Mouse (Mus musculus): ENCODE measurements around the gene Sertad3.
"Not testable (repeated sequence)": the region's sequence is repeated elsewhere in the genome, so short reads cannot be mapped to it uniquely, and the experiment has no call there.

Gene Sertad3

DNA sequence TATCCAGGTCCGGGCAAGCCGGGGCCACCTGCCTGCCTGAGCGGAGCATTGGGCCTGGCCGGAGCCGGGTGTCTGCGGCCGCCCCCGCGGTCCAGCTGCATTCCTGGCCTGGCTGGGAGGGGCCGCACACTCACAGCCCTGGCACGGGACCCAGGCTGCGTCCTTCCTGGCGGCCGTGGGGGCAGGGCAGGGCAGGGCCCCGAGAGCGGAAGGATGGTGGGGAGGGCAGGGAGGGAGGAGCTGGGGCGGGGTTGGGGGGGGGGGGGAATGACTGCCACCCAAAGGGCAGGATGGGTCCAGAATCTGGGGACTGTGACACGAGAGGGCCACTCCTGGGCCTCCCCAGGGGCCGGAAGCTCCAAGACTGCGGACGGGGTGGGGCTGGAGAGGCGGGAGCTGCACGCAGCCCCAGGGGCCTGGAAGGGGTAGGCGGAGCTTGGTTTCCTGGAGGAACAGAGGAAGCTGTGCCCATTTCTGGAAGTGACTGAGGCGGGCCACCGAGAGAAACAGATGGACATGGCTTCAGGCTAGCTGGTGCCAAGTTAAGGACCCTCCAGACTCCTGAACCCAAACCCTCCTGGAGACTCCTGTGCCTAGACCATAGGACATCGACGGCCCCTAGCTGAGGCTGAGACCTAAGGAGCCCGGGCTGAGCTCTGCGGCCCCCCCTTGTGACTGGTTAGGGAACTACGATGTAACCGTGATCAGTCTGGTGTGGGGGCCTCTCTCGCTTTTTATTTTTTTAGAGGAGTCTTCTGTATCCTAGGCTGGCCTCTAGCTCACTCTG, 17.2 kb downstream of the Sertad3 start:
- DNase-seq (ENCODE audit: extremely low spot score, low spot score): peak; percentile 79

DNA sequence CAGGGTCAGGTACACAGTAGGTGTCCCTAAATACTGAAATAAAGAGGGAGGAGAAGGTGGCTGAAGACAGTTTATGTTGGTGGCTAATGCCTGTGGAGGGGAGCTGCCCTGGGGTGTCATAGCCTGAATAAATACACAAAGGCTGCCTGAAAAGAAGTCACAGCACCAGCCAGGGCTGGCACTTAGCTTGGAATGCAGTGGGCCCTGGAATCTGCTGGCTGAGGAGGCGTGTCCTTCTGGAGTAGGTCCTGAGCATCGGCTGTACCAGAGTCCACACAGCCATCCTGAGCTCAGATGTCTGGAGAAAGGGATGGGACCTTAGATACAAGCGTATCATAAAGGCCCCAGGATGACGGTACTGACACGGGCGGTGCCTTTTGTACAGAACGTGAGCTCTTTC, 18.3 kb downstream of the Sertad3 start:
- no peak for DNase-seq (ENCODE audit: extremely low spot score, low spot score)

DNA sequence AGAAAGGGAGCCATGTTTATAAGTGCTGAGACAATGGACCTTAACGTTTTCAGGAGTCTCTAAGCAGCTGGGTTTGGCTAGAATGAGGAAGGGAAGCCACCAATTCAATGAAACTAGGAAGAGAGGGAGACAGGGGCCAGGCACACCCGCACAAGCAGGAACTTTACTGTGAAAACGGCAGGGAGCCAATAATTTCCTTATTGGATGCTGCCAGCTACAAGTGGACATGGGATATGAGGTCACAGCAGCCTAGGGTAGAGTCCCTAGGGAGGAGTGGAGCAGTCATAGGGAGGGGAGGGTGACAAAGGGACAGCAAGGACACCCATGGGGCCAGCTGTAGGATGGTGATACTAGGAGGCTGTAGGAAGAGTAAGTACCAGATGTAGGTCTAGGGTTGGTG, 19.5 kb downstream of the Sertad3 start:
- no peak for DNase-seq (ENCODE audit: extremely low spot score, low spot score)

DNA sequence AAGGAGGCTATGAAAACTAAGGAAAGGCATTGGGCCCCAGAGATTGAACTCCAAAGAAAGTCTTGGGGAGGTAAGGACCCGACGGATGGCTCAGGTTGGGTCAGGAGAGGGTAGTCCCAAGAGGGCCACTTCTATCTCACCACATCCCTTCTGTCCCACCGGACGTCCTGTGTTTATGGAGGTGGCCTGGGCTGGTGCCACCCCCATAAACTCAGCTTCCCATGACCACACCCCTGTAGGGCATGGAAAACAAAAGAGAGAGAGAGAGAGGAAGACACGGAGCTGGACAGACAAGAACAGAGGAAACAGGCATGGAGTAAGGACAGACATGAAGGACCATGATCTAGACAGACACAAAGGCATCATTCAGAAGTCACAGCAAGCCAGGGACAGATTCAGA, 19.9 kb downstream of the Sertad3 start:
- DNase-seq (ENCODE audit: extremely low spot score, low spot score): no peak

DNA sequence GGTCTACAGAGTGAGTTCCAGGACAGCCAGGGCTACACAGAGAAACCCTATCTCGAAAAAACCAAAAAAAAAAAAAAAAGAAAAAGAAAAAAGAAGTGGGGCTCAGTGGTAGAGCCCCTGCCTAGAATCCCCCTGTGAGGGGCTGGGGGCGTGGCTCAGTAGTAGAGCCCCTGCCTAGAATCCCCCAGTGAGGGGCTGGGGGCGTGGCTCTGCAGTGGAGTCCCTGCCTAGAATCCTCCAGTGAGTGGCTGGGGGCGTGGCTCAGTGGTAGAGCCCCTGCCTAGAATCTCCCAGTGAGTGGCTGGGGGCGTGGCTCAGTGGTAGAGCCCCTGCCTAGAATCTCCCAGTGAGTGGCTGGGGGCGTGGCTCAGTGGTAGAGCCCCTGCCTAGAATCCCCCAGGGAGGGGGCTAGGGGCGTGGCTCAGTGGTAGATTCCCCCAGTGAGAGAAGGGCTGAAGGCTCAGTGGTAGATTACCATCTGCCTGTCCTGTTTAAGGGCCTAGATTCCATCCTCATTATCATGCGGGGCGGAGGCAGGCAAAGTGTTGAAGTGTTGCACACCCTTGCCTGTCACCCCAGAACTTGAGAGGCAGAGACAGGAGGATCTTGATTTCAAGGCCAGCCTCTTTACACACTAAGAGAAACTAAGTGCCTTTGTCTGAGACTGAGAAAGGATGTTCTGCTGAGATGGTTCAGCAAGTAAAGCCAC, 21.2 kb downstream of the Sertad3 start:
- DNase-seq (ENCODE audit: extremely low spot score, low spot score): not testable (repeated sequence)

DNA sequence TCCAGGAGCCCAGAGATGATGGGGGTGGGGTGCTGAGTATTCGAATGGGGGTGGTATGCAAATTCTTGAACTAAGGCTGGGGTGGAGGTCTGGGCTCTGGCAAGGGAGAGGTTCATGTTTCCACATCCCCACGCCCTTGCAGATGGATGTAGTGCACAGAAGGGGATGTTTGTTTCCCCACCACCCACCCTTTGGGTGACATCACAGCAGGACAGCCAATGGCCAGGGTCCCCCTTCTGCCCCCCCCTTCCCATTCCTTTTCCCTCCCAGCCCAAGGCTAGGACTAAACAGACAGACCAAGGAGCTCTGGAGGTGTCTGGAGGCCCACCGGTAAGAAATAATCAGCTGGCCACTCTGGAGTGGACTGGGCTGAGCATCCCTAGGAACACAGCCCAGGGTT, 25.5 kb downstream of the Sertad3 start, which contains the start of gene Prx:
Prx (plus strand) TSS at position 289 of the 400 bp plus-strand sequence.
- DNase-seq (ENCODE audit: extremely low spot score, low spot score): no peak

DNA sequence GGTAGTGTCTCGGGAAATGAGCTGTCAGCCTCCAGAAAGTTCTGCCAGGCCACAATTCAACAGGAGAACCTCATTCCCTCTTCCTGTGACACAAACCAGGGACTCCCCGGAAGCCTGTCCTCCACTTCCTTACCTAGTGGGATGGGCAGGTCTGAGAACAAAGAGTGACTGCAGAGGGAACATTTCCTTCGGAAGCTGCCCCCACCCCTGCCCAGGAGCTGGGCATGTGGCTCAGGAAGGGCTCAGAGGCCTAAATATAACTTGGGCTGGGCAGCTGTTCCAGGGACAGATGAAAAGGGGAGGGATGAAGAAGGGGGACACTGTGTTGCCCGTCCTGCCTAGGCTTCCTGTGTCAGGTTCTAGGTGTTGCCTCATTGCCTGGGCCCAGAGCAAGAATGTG, 28.1 kb downstream of the Sertad3 start:
- no peak for DNase-seq (ENCODE audit: extremely low spot score, low spot score)

DNA sequence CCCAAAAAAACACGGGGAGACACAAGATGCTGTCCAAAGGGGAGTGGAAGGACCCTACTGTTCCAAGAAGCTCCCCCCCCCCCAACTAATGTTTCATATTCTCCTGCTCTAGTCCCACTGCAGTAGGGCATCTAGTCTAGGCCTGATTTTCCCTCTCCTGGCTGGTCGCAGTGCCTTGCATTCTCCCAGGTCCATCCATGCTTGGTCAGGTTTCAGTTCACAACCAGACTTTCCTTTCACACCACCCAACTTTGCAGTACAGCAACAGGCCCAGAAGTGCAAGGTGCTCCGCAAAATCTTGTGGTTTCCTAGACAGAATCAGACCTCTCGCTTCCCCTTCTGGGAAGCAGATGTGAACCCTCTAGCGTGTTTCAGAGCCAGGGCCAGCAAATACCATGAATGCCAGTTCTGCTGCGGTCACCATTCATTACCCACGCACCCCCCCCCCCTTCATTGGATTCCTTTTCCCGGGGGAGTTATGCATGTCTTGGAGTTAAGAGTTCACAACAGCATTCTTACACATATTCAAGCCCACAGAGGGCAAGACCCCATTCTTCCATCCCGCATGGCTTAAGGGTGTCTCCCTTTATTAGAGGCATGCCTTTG, 33.3 kb downstream of the Sertad3 start:
- peak; percentile 49 for DNase-seq (ENCODE audit: extremely low spot score, low spot score)

DNA sequence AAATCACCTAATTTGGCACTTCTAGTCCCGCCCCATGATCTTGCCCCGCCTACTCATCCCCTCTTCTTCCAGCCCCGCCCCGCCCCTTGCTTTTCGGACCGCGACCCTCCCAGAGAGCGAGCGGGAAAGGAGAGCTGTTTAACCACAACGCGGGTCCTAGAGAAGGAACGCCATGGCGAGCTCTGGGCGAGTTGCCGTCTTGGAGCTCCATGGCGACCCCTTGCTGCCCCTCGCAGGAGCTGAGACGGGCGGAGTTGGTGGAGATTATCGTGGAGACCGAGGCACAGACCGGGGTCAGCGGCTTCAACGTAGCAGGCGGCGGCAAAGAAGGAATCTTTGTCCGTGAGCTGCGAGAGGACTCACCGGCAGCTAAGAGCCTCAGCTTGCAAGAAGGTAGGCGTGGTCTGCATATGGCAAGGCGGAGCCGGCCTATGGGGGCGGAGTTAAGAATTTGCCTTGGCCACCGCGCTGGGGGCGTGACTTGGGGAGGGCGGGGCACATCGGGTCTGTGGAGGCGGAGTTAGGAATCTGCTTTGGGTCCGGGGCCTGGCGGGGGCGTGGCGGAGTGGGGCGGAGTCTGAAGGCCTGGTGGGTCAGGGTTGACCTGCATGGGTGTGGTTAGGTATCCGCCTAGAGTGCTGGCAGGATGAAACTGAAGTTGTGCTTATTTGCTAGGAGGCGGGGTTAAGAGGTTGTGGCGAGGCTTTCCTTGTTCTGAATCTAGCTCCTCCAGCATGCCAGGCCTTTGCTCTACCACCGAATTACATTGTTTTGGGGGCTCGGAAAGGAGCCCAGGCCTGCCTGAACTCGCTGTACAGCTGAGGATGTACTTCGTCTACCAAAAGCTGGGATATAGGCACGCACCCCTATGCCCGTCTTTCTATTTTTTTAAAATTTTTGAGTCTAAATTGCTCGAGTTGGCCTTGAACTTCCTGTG, 34.4 kb downstream of the Sertad3 start:
- DNase-seq (ENCODE audit: extremely low spot score, low spot score): peak; percentile 99

DNA sequence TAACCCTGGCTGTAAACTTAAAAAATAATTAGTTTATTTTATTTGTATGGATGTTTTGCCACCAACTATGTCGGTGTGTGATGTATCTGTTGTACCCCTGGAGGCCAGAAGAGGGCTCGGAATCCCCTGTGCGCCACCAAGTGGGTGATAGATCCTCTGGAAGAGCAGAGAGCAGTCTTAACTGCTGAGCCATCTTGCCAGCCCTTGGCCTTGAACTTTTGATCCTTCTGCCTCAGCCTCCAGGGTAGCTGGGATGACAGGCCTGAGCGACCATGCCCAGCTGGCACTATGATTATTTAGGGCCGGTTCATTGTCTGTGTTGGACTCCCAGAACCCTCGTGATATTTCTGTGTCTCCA, 35.1 kb downstream of the Sertad3 start:
- DNase-seq (ENCODE audit: extremely low spot score, low spot score): peak; percentile 32

DNA sequence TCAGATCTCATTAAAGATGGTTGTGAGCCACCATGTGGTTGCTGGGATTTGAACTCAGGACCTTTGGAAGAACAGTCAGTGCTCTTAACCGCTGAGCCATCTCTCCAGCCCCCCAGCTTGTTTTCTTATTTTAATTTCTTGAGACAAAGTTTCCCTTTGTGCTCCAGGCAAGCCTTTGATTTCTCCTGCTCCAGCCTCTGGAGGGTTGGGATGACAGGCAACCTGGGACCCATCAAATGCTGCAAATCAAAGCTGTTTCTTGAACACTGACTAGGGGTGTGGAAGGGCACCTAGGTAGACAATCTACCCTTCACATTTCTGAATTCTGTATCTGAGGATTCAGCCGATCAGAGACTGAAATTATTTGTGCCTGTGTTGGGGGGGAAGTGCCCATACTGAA, 37.2 kb downstream of the Sertad3 start:
- no peak for DNase-seq (ENCODE audit: extremely low spot score, low spot score)

DNA sequence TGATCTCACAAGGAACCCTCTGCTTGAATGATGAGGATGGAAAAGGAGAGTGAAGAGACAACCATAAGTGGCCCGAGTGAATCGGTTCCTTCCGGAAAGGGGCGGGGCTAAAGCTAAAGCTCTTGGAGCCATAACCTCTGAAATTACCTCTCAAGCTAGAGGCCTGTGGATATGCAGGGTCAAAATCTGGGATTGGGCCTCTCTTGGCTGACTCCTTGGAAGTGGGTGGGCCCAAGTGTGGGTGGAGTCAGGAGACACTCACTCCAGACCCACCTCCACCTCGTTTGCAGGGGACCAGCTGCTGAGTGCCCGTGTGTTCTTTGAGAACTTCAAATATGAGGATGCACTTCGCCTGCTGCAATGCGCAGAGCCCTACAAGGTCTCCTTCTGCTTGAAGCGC, 41.4 kb downstream of the Sertad3 start:
- DNase-seq (ENCODE audit: extremely low spot score, low spot score): no peak

DNA sequence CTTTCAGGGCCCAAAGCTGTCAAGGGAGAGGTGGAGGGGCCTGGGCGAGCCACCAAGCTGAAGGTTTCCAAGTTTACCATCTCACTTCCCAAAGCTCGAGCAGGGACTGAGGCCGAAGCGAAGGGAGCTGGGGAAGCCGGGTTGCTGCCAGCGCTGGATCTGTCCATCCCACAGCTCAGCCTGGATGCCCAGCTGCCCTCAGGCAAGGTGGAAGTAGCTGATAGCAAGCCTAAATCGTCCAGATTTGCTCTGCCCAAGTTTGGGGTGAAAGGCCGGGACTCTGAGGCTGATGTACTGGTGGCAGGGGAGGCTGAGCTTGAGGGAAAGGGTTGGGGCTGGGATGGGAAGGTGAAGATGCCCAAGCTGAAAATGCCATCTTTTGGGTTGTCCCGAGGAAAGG, 44.7 kb downstream of the Sertad3 start:
- no peak for DNase-seq (ENCODE audit: extremely low spot score, low spot score)

DNA sequence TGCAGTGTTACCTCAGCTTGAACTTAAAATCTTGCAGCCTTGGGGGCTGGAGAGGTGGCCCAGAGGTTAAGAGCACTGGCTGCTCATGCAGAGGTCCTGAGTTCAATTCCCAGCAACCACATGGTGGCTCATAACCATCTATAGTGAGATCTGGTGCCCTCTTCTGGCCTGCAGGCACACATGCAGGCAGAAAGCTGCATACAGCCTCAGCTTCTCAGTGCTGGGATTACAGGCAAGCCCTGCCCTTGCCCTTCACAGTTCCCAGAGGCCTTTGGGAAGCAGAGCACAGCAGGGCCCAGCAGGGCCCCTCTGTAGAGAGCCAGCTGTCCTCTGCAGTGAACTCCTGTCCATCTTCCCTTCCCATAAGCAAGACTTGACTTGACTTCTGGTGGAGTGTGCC, 46.5 kb downstream of the Sertad3 start:
- DNase-seq (ENCODE audit: extremely low spot score, low spot score): no peak

DNA sequence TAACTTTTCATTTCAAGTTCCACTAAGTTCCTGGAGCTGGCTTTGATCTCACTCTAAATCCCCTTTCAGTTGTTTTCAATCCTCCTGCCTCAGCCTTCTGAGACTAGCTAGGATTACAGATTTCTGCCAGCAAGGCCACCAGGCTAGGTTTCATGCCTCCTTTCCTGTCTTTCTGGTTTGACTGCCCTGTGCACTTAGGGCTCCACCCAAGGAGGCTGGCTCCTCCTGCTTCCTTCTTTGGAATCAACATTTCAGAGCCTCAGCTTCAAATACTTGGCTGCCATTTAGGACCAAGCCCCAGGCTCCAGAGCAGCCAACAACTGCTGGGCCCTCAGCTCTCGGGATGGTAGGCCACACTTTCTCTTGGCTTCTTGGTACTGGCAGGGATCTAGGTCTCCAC, 47.0 kb downstream of the Sertad3 start:
- DNase-seq (ENCODE audit: extremely low spot score, low spot score): no peak

DNA sequence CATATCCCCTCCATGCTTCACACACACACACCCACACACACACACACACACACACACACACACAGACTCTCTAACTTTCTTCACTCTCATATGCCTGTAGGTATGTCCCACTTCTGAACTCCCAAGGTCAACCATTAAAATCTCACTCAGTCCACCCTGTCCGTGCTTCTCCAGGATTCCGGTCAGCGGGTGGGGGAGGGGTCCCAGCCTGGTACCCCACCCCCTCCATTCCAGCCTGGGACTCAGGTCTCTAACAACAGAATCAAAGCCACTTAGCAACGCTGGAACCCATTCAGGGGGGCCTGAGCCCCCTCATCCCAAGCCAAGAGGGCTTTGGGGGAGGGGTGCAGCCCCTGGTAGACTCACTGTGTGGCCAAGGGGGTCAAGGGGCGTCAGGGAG, 49.4 kb downstream of the Sertad3 start, which contains the start of gene Hipk4:
Hipk4 (plus strand) TSS at position 301 of the 400 bp plus-strand sequence.
- DNase-seq (ENCODE audit: extremely low spot score, low spot score): no peak

DNA sequence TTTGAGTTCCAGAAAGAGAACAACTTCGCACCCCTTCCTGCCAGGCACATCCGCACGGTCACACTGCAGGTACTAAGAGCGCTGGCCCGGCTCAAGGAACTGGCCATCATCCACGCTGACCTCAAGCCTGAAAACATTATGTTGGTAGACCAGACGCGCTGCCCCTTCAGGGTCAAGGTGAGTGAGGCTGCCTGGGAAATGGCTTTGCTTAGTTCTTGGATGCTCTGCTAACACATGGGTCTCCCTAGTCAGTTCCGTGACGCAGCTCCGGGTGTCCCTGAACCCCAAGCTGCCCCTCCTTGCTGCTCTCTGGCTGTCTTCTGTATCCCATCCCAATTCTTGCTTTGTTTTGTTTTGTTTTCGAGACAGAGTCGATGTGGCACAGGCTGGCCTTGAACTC, 50.2 kb downstream of the Sertad3 start:
- no peak for DNase-seq (ENCODE audit: extremely low spot score, low spot score)

DNA sequence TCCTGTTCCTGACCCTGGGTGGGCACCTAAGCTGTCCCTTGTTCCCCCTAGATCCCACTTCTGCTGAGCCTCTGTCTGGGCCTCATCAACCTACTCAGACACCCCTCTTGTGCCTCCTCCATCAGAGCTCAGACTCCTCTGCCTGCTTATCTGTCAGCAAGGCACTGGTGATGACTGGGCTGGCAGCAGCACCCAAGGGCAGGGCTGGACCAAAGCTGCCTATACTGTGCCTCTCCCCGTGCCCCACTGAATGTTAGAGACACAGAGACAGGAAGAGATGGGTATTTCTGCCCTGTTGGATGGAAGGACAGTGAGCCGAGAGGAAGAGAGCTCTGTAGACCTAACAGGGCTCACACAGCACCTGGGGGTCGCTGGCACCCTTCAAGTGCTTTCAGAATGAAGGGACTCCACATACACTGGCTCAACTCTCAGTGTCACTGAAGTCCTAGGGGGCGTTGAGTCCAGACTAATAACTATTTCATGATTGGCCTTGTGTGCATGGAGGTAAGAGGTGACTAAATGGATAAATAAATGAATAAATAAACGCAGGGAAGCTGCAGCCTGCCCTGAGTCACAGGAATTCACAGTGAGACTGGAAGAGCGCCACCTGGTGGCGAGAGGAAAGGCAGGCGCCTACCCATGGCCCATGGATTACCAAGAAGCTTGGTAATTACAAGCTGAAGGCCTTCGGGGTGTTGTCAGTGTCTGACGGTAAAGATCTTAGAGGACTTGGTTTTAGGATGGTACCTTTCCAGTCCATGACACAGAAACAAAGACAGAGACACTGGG, 52.7 kb downstream of the Sertad3 start:
- peak; percentile 79 for DNase-seq (ENCODE audit: extremely low spot score, low spot score)

All from neural tube, embryonic 10.5 days (tissue).